Mouse (Mus musculus) limb, embryonic 11.5 days (tissue): ENCODE data around the gene Gjd3. TPM values are rescaled to one million over a fixed set of nuclear protein-coding genes. Genes with fewer than 3 reads are reported as not detected.
A peak's percentile ranks its signal among the peaks of the same experiment; 100 is the strongest.

Experiments
- ATAC-seq: fragments of 200-750 bp; cut with Nextera tagmentation; 2 replicates; pipeline ENCODE4 v1.8.0; 2017; ENCODE audit warnings: low read depth; ENCODE audit not compliant: insufficient number of reproducible peaks, low FRiP score, low TSS enrichment
- DNase-seq: peaks from one replicate; pipeline ENCODE4 v3.0.0-alpha.2; 2015; ENCODE audit warnings: low spot score
- H3K27ac ChIP-seq: fragments of 300-500 bp; sonication (generic); replicated peaks from 2 replicates; pipeline ENCODE4 v1.5.1; 2014; ENCODE audit warnings: low read depth, mild to moderate bottlenecking, low read length
- H3K27me3 ChIP-seq: fragments of 300-500 bp; sonication (generic); 2 replicates; pipeline ENCODE4 v1.6.1; 2014; ENCODE audit warnings: mild to moderate bottlenecking, low read length, mixed read lengths; ENCODE audit not compliant: control insufficient read depth, insufficient read depth
- H3K36me3 ChIP-seq: fragments of 300-500 bp; sonication (generic); 2 replicates; pipeline ENCODE4 v1.6.1; 2014; ENCODE audit warnings: mild to moderate bottlenecking, low read length, moderate library complexity, mixed read lengths; ENCODE audit not compliant: control insufficient read depth, insufficient read depth
- H3K4me1 ChIP-seq: fragments of 300-500 bp; sonication (generic); 2 replicates; pipeline ENCODE4 v1.6.1; 2014; ENCODE audit warnings: low read length, mixed read lengths; ENCODE audit not compliant: control insufficient read depth, insufficient read depth
- H3K4me2 ChIP-seq: fragments of 300-500 bp; sonication (generic); 2 replicates; pipeline ENCODE4 v1.6.1; 2014; ENCODE audit warnings: low read depth, mild to moderate bottlenecking, moderate library complexity; ENCODE audit not compliant: severe bottlenecking
- H3K4me3 ChIP-seq: fragments of 300-500 bp; sonication (generic); 2 replicates; pipeline ENCODE4 v1.5.1; 2014; ENCODE audit warnings: low read depth, low read length
- H3K9ac ChIP-seq: fragments of 300-500 bp; sonication (generic); 2 replicates; pipeline ENCODE4 v1.6.1; 2014; ENCODE audit warnings: mild to moderate bottlenecking, low read length
- H3K9me3 ChIP-seq: fragments of 300-500 bp; sonication (generic); 2 replicates; pipeline ENCODE4 v1.6.1; 2016; ENCODE audit warnings: low read length; ENCODE audit not compliant: control insufficient read depth
- WGBS: fragments of 180-500 bp; shearing (Covaris S2); extraction: QIAGEN DNeasy Blood & Tissue Kit; methylation state at CpG from one replicate; pipeline ENCODE4 v1.1.7; 2014; 5-methylcytosine and 5-hydroxymethylcytosine counted together
- polyA plus RNA-seq: library from polyadenylated mRNA; unstranded; fragments of >200 nt; fragmentation: Nextera tagmentation; extraction: Ambion mirVana; gene quantifications from 2 replicates; pipeline ENCODE4 v1.2.1, GENCODE M21; 2014

Gene Gjd3
- polyA plus RNA-seq, 1 experiment from 2014 or later: not detected

- H3K9me3 ChIP-seq: no peaks in the 10 kb centered on the region
- ATAC-seq: no peak
- no peak overlapping the region for H3K4me2 ChIP-seq
- 34% methylated on average over 7 of the region's 7 CpGs for WGBS
- H3K4me3 ChIP-seq: no peak overlapping the region
- no peak overlapping the region for H3K27ac ChIP-seq
- peaks cover 5% of the 10 kb centered on the region; the same call in 1 of the 2 replicates for H3K36me3 ChIP-seq
- no peaks in the 10 kb centered on the region for H3K27me3 ChIP-seq
- DNase-seq: no peak
- peaks cover 50% of the 10 kb centered on the region for H3K4me1 ChIP-seq
- H3K9ac ChIP-seq: no peak overlapping the region
Observed at GRCm38 (mm10) chr11:98955707-98956235, 27.0 kb downstream of the Gjd3 start.

GRCm38 (mm10) chr11:98954801-98955706, 27.8 kb downstream of the Gjd3 start:
- H3K4me3 ChIP-seq: no peak overlapping the region
- ATAC-seq: no peak

GRCm38 (mm10) chr11:98954373-98954772, 28.4 kb downstream of the Gjd3 start:
- Histone ChIP-seq H3K9ac (no peak overlapping the region), H3K27ac (peak overlapping the region; percentile 0; the same call in 1 of the 2 replicates), H3K4me2 (no peak overlapping the region; the same call in 1 of the 2 replicates), H3K27me3 (no peaks in the 10 kb centered on the region), H3K4me1 (peaks cover 46% of the 10 kb centered on the region), H3K9me3 (no peaks in the 10 kb centered on the region), H3K36me3 (peaks cover 11% of the 10 kb centered on the region), H3K4me3 (no peak overlapping the region)
- 11% methylated on average over 10 of the region's 10 CpGs for WGBS
- DNase-seq (peak; percentile 83), ATAC-seq (peak; percentile 33; the same call in 1 of the 2 replicates)

More at GRCm38 (mm10) chr11:98954801-98955706, 27.8 kb downstream of the Gjd3 start:
- no peak overlapping the region; the same call in 1 of the 2 replicates for H3K4me2 ChIP-seq
- whole genome bisulfite sequencing: 18% methylated on average over 16 of the region's 17 CpGs
- H3K27me3 ChIP-seq: no peaks in the 10 kb centered on the region
- no peaks in the 10 kb centered on the region for H3K9me3 ChIP-seq
- H3K9ac ChIP-seq: no peak overlapping the region
- peak overlapping the region; percentile 3; the same call in 1 of the 2 replicates for H3K27ac ChIP-seq
- H3K4me1 ChIP-seq: peaks cover 50% of the 10 kb centered on the region
- DNase-seq: no peak
- H3K36me3 ChIP-seq: peaks cover 11% of the 10 kb centered on the region

DNA sequence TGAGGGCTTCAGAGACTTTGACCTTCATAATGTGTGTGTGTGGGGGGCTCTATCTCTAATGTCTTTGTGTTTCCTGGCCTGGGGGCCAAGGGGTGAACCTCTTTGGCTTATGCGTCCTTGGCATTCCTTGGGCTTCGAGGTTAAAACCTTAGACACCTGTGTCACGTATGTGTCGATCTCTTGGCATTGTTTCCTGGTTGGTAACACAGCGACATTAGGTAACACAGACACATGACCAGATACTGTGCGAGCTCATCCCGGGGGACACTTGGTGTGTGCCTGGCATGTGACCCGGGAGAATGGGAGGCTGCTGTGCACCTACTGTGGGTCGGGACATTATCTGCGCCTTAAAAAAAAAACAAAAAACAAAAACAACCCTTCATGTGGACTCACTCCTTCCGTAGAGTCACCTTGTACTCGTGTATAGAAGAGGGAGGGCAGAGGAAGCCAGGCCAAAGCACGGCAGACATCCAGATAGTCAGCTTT, 28.9 kb downstream of the Gjd3 start:
- peaks cover 41% of the 10 kb centered on the region for H3K4me1 ChIP-seq
- no peaks in the 10 kb centered on the region for H3K27me3 ChIP-seq
- H3K36me3 ChIP-seq: peaks cover 11% of the 10 kb centered on the region
- H3K9ac ChIP-seq: no peak overlapping the region
- no peak overlapping the region for H3K4me2 ChIP-seq
- no peak overlapping the region for H3K27ac ChIP-seq
- 38% methylated on average over 13 of the region's 13 CpGs for whole genome bisulfite sequencing
- H3K9me3 ChIP-seq: no peaks in the 10 kb centered on the region
- ATAC-seq (no peak), DNase-seq (no peak)
- H3K4me3 ChIP-seq: no peak overlapping the region

DNA sequence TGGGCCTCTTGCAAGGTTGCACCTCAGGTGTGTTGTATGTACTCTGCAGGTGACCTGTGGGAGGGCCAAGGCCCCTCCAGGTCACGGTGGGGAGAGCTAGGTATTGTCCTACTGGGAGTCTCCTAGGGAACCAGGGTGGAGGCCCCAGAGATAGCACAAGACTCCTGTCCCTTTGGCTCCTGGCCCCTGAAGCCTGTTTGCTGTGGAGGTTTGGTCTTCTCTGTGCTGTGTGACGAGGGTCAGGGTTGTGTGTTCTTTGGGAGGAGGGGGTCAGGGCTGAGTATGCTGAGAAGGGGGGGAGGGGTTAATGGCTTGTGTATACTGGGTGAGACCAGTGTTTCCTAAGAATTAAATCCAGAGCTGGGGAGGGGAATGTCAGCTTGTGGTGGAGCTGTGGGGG, 29.5 kb downstream of the Gjd3 start:
- no peak overlapping the region for H3K27ac ChIP-seq
- no peak for DNase-seq
- peaks cover 13% of the 10 kb centered on the region for H3K36me3 ChIP-seq

GRCm38 (mm10) chr11:98952736-98953135, 30.1 kb downstream of the Gjd3 start:
- WGBS: 52% methylated on average over 2 of the region's 2 CpGs
- ATAC-seq (no peak), DNase-seq (no peak)
- peaks cover 13% of the 10 kb centered on the region for H3K36me3 ChIP-seq
- H3K9ac ChIP-seq: no peak overlapping the region
- no peak overlapping the region for H3K4me2 ChIP-seq
- H3K9me3 ChIP-seq: no peaks in the 10 kb centered on the region
- peaks cover 41% of the 10 kb centered on the region for H3K4me1 ChIP-seq
- H3K4me3 ChIP-seq: no peak overlapping the region
- no peak overlapping the region for H3K27ac ChIP-seq
- H3K27me3 ChIP-seq: no peaks in the 10 kb centered on the region

More for the DNA sequence above, 29.5 kb downstream of the Gjd3 start:
- 3% methylated on average over 2 of the region's 2 CpGs for WGBS
- Histone ChIP-seq H3K27me3 (no peaks in the 10 kb centered on the region), H3K9me3 (no peaks in the 10 kb centered on the region), H3K4me3 (no peak overlapping the region), H3K9ac (no peak overlapping the region), H3K4me2 (no peak overlapping the region), H3K4me1 (peaks cover 41% of the 10 kb centered on the region)
- ATAC-seq: no peak

GRCm38 (mm10) chr11:98952111-98952510, 30.7 kb downstream of the Gjd3 start:
- H3K27ac ChIP-seq: no peak overlapping the region
- peaks cover 43% of the 10 kb centered on the region for H3K4me1 ChIP-seq
- no peak for ATAC-seq
- H3K4me2 ChIP-seq: no peak overlapping the region
- no peaks in the 10 kb centered on the region for H3K27me3 ChIP-seq
- DNase-seq: no peak
- no peak overlapping the region for H3K4me3 ChIP-seq
- no peak overlapping the region for H3K9ac ChIP-seq
- 88% methylated on average over 1 of the region's 1 CpGs for WGBS
- no peaks in the 10 kb centered on the region for H3K9me3 ChIP-seq
- peaks cover 13% of the 10 kb centered on the region for H3K36me3 ChIP-seq

- no peak overlapping the region for H3K4me2 ChIP-seq
- WGBS: 79% methylated on average over 16 of the region's 16 CpGs
- H3K4me1 ChIP-seq: peaks cover 43% of the 10 kb centered on the region
- no peaks in the 10 kb centered on the region for H3K9me3 ChIP-seq
- ATAC-seq (no peak), DNase-seq (peak; percentile 19)
- H3K9ac ChIP-seq: 0 out of 2 replicates have a peak overlapping the region, but pooled peaks have one; percentile 30
- peaks cover 13% of the 10 kb centered on the region for H3K36me3 ChIP-seq
- no peak overlapping the region for H3K4me3 ChIP-seq
- no peaks in the 10 kb centered on the region for H3K27me3 ChIP-seq
- no peak overlapping the region for H3K27ac ChIP-seq
Observed at GRCm38 (mm10) chr11:98951026-98951906, 31.6 kb downstream of the Gjd3 start.
